Mouse (Mus musculus): ENCODE data around the gene Rrp15. TPM values are rescaled to one million over a fixed set of nuclear protein-coding genes. Genes with fewer than 3 reads are reported as not detected.
A peak's percentile ranks its signal among the peaks of the same experiment; 100 is the strongest.
"Not testable (repeated sequence)": the region's sequence is repeated elsewhere in the genome, so short reads cannot be mapped to it uniquely, and the experiment has no call there.

The Rrp15 gene
- polyA plus RNA-seq, 1 experiment from 2014 or later: 33.1 TPM

DNA sequence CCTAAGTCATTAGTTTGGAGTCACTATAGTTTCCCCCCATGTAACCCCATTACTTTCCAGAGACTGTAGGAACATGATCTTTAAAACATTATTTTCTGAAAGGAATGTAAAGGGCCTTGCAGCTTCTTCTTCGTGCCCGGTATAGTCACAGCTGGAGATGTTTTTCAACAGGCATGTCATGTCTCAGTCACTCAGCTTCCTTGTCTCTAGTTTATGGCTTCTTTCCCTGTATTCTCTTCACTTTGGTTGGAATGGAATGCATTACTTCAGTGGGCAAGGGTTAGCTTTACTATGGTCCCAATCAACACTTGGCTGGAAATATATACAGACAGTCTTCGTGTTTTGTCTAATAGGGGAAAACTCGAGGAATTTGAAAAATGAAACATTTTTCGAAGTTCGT, 22.8 kb upstream of the Rrp15 start:
- Histone ChIP-seq H3K27ac (replicated peaks) (no peak overlapping the region), H3K4me2 (replicated peaks; ENCODE audit: low read depth) (no peak overlapping the region), H3K4me1 (replicated peaks; ENCODE audit: control insufficient read depth, insufficient read depth) (no peaks in the 10 kb centered on the region), H3K9me3 (ENCODE audit: control insufficient read depth, low read length) (no peaks in the 10 kb centered on the region), H3K27me3 (ENCODE audit: control insufficient read depth, insufficient read depth, low read length) (no peaks in the 10 kb centered on the region), H3K9ac (ENCODE audit: low read length) (no peak overlapping the region), H3K36me3 (ENCODE audit: control insufficient read depth, insufficient read depth, low read length) (no peaks in the 10 kb centered on the region), H3K4me3 (ENCODE audit: low read depth, low read length) (no peak overlapping the region)
- ATAC-seq (ENCODE audit: low FRiP score, low TSS enrichment): no peak
- DNase-seq (ENCODE audit: low spot score): no peak
- TF ChIP-seq EP300 (optimal IDR thresholded peaks at IDR 0.05) (no peak), CTCF (IDR thresholded peaks at IDR 0.05; ENCODE audit: low read depth) (no peak)
- 66% methylated on average over 6 of the region's 6 CpGs for WGBS

GRCm38 (mm10) chr1:186770659-186771058, 21.5 kb upstream of the Rrp15 start:
- Histone ChIP-seq H3K27me3 (ENCODE audit: control insufficient read depth, insufficient read depth, low read length) (no peaks in the 10 kb centered on the region), H3K36me3 (ENCODE audit: control insufficient read depth, insufficient read depth, low read length) (no peaks in the 10 kb centered on the region), H3K4me2 (replicated peaks; ENCODE audit: low read depth) (no peak overlapping the region), H3K4me3 (ENCODE audit: low read depth, low read length) (no peak overlapping the region), H3K4me1 (replicated peaks; ENCODE audit: control insufficient read depth, insufficient read depth) (no peaks in the 10 kb centered on the region), H3K9me3 (ENCODE audit: control insufficient read depth, low read length) (no peaks in the 10 kb centered on the region), H3K9ac (ENCODE audit: low read length) (no peak overlapping the region), H3K27ac (replicated peaks) (no peak overlapping the region)
- no peak for DNase-seq (ENCODE audit: low spot score)
- no peak for TF ChIP-seq CTCF (IDR thresholded peaks at IDR 0.05; ENCODE audit: low read depth)
- no peak for TF ChIP-seq EP300 (optimal IDR thresholded peaks at IDR 0.05)
- ATAC-seq (ENCODE audit: low FRiP score, low TSS enrichment): no peak
- 69% methylated on average over 5 of the region's 5 CpGs for WGBS

DNA sequence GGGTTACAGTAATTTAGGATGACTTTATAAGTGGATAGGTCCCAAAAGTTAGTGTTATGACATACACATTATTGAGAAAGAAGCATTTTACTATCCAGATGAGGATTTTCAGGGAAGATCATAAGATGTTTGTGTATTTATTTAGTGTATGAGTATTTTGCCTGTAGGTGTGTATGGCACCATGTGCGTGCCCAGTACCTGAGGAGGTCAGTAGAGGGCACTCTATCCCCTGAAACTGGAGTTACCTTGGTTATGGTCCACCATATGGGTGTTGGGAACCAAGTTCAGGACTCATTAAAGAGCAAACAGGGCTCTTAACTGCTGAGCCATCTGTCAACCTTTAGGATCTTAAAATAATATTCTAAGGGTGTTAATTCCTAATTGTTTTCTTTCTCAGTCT, 19.2 kb upstream of the Rrp15 start:
- ATAC-seq (ENCODE audit: low FRiP score, low TSS enrichment) (no peak), DNase-seq (ENCODE audit: low spot score) (no peak)
- no peaks in the 10 kb centered on the region for H3K4me1 ChIP-seq (replicated peaks; ENCODE audit: control insufficient read depth, insufficient read depth)
- no peaks in the 10 kb centered on the region for H3K9me3 ChIP-seq (ENCODE audit: control insufficient read depth, low read length)
- no peaks in the 10 kb centered on the region for H3K36me3 ChIP-seq (ENCODE audit: control insufficient read depth, insufficient read depth, low read length)
- no peak overlapping the region for H3K4me3 ChIP-seq (ENCODE audit: low read depth, low read length)
- TF ChIP-seq CTCF (IDR thresholded peaks at IDR 0.05; ENCODE audit: low read depth) (no peak), EP300 (optimal IDR thresholded peaks at IDR 0.05) (no peak)
- H3K9ac ChIP-seq (ENCODE audit: low read length): no peak overlapping the region
- H3K4me2 ChIP-seq (replicated peaks; ENCODE audit: low read depth): no peak overlapping the region
- H3K27me3 ChIP-seq (ENCODE audit: control insufficient read depth, insufficient read depth, low read length): no peaks in the 10 kb centered on the region
- WGBS: 85% methylated on average over 1 of the region's 1 CpGs
- no peak overlapping the region for H3K27ac ChIP-seq (replicated peaks)

GRCm38 (mm10) chr1:186763451-186763850, 14.3 kb upstream of the Rrp15 start:
- DNase-seq (ENCODE audit: low spot score); H3K4me1 ChIP-seq (replicated peaks; ENCODE audit: control insufficient read depth, insufficient read depth); H3K9ac ChIP-seq (ENCODE audit: low read length); H3K36me3 ChIP-seq (ENCODE audit: control insufficient read depth, insufficient read depth, low read length); H3K4me3 ChIP-seq (ENCODE audit: low read depth, low read length); H3K4me2 ChIP-seq (replicated peaks; ENCODE audit: low read depth); ATAC-seq (ENCODE audit: low FRiP score, low TSS enrichment); H3K27ac ChIP-seq (replicated peaks); H3K9me3 ChIP-seq (ENCODE audit: control insufficient read depth, low read length); H3K27me3 ChIP-seq (ENCODE audit: control insufficient read depth, insufficient read depth, low read length): not testable (repeated sequence)
- 77% methylated on average over 6 of the region's 6 CpGs for WGBS

- peak overlapping the region; percentile 81 for H3K4me2 ChIP-seq (replicated peaks; ENCODE audit: low read depth)
- TF ChIP-seq EP300 (optimal IDR thresholded peaks at IDR 0.05) (no peak), CTCF (IDR thresholded peaks at IDR 0.05; ENCODE audit: low read depth) (no peak)
- 33% methylated on average over 10 of the region's 10 CpGs for WGBS
- peak; percentile 31; the same call in 1 of the 2 replicates for ATAC-seq (ENCODE audit: low FRiP score, low TSS enrichment)
- no peaks in the 10 kb centered on the region for H3K36me3 ChIP-seq (ENCODE audit: control insufficient read depth, insufficient read depth, low read length)
- H3K27me3 ChIP-seq (ENCODE audit: control insufficient read depth, insufficient read depth, low read length): no peaks in the 10 kb centered on the region
- peak overlapping the region; percentile 84 for H3K9ac ChIP-seq (ENCODE audit: low read length)
- H3K4me1 ChIP-seq (replicated peaks; ENCODE audit: control insufficient read depth, insufficient read depth): no peaks in the 10 kb centered on the region
- no peak for DNase-seq (ENCODE audit: low spot score)
- peak overlapping the region; percentile 72 for H3K4me3 ChIP-seq (ENCODE audit: low read depth, low read length)
- no peaks in the 10 kb centered on the region for H3K9me3 ChIP-seq (ENCODE audit: control insufficient read depth, low read length)
- no peak overlapping the region for H3K27ac ChIP-seq (replicated peaks)
Measured at GRCm38 (mm10) chr1:186749675-186750283, 621 bp upstream of the Rrp15 start.

- no peaks in the 10 kb centered on the region for H3K4me1 ChIP-seq (replicated peaks; ENCODE audit: control insufficient read depth, insufficient read depth)
- ATAC-seq (ENCODE audit: low FRiP score, low TSS enrichment) (no peak), DNase-seq (ENCODE audit: low spot score) (no peak)
- H3K4me3 ChIP-seq (ENCODE audit: low read depth, low read length): no peak overlapping the region
- H3K4me2 ChIP-seq (replicated peaks; ENCODE audit: low read depth): no peak overlapping the region
- H3K9me3 ChIP-seq (ENCODE audit: control insufficient read depth, low read length): no peaks in the 10 kb centered on the region
- H3K36me3 ChIP-seq (ENCODE audit: control insufficient read depth, insufficient read depth, low read length): no peaks in the 10 kb centered on the region; the same call in 1 of the 2 replicates
- H3K9ac ChIP-seq (ENCODE audit: low read length): no peak overlapping the region
- WGBS: 66% methylated on average over 7 of the region's 7 CpGs
- no peak for TF ChIP-seq EP300 (optimal IDR thresholded peaks at IDR 0.05)
- TF ChIP-seq CTCF (IDR thresholded peaks at IDR 0.05; ENCODE audit: low read depth): no peak
- no peak overlapping the region for H3K27ac ChIP-seq (replicated peaks)
- no peaks in the 10 kb centered on the region for H3K27me3 ChIP-seq (ENCODE audit: control insufficient read depth, insufficient read depth, low read length)
Measured at GRCm38 (mm10) chr1:186739828-186740227, 9.3 kb downstream of the Rrp15 start.
